Mouse (Mus musculus) Patski (cell line): ENCODE data around the gene Zfp292. TPM values are rescaled to one million over a fixed set of nuclear protein-coding genes. Genes with fewer than 3 reads are reported as not detected.
A peak's percentile ranks its signal among the peaks of the same experiment; 100 is the strongest.

Experiments used
- ATAC-seq: fragments of 100-300 bp; one replicate; pipeline ENCODE4 v1.8.0; 2021
- CTCF ChIA-PET: fragments of 350-600 bp; sonication (Branson Sonifier 250); formaldehyde crosslinking; loops from one replicate; lab custom pipeline; 2022; ENCODE audit warnings: inconsistent platforms; lab: Charles Lee
- POLR2A ChIA-PET: fragments of 350-600 bp; sonication (Branson Sonifier 250); formaldehyde crosslinking; loops from one replicate; lab custom pipeline; 2022; ENCODE audit warnings: antibody characterized with exemption, inconsistent platforms; lab: Charles Lee
- DNase-seq: peaks from one replicate; pipeline ENCODE4 v3.0.0-alpha.2; 2011; ENCODE audit warnings: low read depth, low spot score
- H3K27me3 ChIP-seq: fragments of 371-371 bp; one replicate; pipeline ENCODE4 v1.5.1; 2021
- CTCF ChIP-seq: fragments of 100-300 bp; IDR thresholded peaks from one replicate; pipeline ENCODE4 v1.5.1; 2021
- in situ Hi-C: fragments of 300-500 bp; cut with MboI; formaldehyde crosslinking; loops from 3 replicates; pipeline ENCODE4 v1.11.1; 2018; ENCODE audit warnings: low pct_unique_long_range_greater_than_20kb, mixed read lengths
- polyA plus RNA-seq: library from polyadenylated mRNA; unstranded; gene quantifications from one replicate; pipeline ENCODE4 v1.2.3, GENCODE M21; 2021

The Zfp292 gene
- polyA plus RNA-seq, 1 experiment from 2014 or later = 10.7 TPM

DNA sequence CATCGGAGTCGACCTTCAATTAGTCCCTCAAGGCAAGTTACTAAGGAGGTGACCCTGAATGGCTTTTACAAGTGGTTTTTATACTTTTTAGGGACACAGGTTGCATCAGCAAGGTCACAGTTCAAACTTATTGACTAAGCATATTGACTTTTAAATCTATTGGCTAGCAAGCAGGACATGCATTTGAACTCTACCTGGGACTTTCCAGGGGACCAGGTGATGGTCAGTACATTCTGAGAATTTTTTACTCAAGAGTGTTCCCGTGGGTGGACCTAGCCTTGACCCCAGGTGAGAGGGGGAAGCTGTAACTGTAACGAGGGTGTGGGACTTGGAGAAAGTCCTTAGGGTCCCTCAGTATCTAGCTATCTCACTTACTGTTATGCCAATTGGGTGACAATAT, 18.4 kb upstream of the Zfp292 start:
- no peak for DNase-seq
- ATAC-seq = no peak
- POLR2A ChIA-PET = no interaction called here
- in situ Hi-C loops = loop anchor here (25.0 kb wide), 1 partner anchor 214 kb away; the partner anchor contains the start of gene Slc35a1
- no peak for TF ChIP-seq CTCF
- peaks cover 8% of the 10 kb centered on the region for H3K27me3 ChIP-seq
- CTCF ChIA-PET = no interaction called here

DNA sequence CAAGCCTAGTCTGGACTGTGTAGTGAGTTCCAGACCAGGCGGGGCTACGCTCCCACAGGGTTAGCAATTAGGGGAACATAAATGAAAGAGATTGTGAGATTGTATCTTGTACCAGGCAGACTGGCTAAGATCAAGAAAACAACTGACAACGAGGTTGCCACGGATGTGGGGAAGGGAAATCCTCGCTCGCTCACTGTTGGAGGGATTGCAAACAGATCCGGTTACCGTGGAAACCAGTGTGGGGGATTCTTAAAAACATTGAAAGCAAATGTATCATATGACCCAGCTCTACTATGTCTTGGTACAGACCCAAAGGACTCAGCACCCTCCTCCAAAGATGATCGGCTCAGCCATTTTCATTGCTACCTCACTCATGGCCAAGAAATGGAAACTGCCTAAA, 17.4 kb upstream of the Zfp292 start:
- DNase-seq (no peak), ATAC-seq (no peak)
- ChIA-PET CTCF (interaction anchor here (0.8 kb wide), 1 partner anchor 23 kb away, joined by 3 read pairs; no protein-coding TSS in a partner anchor), POLR2A (no interaction called here)
- in situ Hi-C loops = loop anchor here (25.0 kb wide), 1 partner anchor 213 kb away; the partner anchor contains the start of gene Slc35a1
- peaks cover 8% of the 10 kb centered on the region for H3K27me3 ChIP-seq
- TF ChIP-seq CTCF = no peak

DNA sequence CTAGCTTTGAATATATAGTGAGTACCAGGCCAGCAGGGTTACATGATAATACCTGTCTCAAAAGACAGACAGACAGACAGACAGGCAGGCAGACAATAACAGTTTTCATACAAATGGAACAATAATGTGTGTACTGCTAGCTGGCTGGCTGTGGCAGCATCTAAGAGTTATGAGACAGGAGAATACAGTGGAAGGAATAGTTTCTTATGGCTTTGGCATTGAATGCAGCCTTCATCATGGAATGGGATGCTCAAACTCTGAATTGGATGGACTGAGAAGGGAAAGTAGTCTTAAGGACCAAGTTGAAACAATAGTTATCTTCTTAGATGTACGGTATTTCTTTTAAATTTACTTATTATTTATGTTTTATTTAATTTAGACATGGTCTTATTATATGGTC, 16.6 kb upstream of the Zfp292 start:
- DNase-seq = no peak
- no peak for ATAC-seq
- CTCF ChIA-PET = no interaction called here
- POLR2A ChIA-PET = no interaction called here
- in situ Hi-C loops = no loop called here
- TF ChIP-seq CTCF = no peak
- peaks cover 12% of the 10 kb centered on the region for H3K27me3 ChIP-seq

DNA sequence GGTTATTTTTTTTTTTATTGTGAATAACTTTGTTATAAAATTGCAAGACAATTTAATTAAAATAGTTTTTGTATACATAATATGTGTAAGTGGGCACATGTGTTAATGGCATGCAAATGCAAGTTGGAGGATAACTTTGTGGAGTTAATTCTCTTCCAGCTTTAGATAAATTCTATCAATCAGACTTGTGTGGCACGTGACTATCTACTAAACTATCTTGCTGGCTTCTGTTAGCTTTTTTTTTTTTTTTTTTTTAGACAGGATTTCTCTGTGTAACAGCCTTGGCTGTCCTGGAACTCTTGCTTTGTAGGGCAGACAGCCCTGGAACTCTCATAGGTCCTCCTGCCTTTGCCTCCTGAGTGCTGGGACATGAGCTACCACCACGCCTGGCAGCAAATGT, 15.7 kb upstream of the Zfp292 start:
- no peak for DNase-seq
- no peak for ATAC-seq
- peaks cover 19% of the 10 kb centered on the region for H3K27me3 ChIP-seq
- ChIA-PET POLR2A (no interaction called here), CTCF (no interaction called here)
- in situ Hi-C loops = no loop called here
- no peak for TF ChIP-seq CTCF

DNA sequence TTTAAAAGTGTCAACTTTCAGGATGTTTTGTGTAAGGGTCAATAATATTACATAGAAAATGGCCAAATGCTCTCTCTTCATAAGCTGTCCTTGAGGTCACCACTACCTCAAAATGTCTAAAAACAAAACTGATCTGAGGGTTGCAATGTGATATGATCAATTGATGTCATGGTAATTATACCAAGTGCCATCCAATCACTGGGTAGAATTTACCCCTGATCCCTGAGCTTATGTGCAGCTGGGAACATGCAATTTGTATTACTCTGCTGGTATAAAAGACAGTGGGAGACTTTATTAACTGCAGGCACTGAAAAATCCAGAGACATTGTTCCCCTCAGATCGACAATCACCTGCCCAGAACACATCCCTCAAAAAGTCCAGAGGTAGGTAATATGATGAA, 10.7 kb upstream of the Zfp292 start, which contains the start of gene Cga:
Gene Cga, plus strand, starts transcription at position 301 of the 400 bp plus-strand sequence.
- DNase-seq (no peak), ATAC-seq (no peak)
- peaks cover 22% of the 10 kb centered on the region for H3K27me3 ChIP-seq
- CTCF ChIA-PET = no interaction called here
- TF ChIP-seq CTCF = no peak
- in situ Hi-C loops = no loop called here
- POLR2A ChIA-PET = no interaction called here

DNA sequence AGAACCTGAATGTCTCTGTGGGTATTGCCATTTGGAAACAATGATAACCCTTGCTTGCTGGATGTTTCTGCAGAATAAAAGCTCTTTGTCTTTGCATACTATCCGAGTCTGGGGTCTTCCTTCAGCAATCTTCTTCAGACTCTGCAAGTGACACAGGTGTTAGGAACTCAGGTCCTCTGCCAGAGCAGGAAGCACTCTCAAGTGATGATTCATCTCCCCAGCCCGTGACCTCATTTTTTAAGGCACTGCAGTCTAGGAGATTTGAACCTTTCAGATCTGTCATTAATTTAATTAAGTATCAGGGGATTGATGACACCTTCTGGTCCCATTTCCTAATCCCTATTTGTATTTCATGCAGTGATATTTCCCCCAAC, 7.0 kb upstream of the Zfp292 start:
- in situ Hi-C loops = no loop called here
- peaks cover 11% of the 10 kb centered on the region for H3K27me3 ChIP-seq
- ATAC-seq (no peak), DNase-seq (no peak)
- CTCF ChIA-PET = no interaction called here
- POLR2A ChIA-PET = no interaction called here
- TF ChIP-seq CTCF = no peak

DNA sequence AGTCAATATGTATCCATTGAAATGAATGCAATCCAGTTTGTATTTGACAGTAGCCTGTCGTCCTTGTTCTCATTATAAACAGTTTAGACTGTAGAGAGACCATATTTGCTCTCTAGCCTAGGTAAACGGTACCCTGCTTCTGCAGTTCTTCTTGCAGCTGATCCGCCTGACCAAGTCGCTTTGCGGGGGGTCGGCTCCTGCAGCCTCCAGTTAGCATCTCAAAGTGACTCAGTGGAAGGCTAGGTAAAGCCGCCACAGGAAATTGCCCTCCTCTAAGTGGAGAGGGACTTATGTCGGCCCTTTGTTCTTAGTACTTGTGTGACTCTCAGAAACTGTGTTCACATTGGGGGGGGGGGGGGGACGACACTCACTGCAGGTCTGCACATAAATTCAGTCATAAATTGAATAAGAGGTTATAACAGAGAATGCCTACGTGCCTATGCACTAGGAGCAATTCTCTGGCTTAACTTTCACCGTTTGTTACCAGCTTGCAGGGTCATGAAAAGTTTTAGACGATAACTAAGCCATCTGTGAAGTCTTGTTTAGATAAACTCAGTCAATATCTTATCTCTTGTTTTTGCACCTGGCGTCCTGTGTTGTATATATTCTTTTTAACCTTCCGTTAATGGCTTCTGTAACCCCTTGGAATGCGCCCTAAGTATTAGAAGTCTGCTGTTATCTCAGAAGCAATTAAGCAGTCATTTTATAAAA, 6.5 kb upstream of the Zfp292 start:
- no peak for DNase-seq
- CTCF ChIA-PET = no interaction called here

DNA sequence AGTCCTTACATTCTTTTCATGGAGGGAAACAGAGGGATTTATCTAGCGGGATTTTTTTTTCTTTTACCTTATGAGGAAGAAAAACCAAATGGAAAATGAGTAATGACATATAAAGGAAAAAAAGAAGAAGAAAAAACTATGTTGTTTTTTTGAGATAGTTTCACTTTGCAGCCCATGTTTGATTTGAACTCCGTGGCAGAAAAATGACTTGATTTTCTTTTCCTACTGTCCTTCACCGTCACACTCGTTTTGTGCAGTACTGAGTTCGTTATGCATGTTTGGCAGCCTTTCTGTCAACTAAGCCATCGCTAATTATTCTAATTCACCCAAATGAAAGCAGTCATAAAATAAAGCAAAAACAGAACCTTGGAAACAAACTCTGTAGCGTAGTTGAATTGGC, 4.5 kb upstream of the Zfp292 start:
- ChIA-PET CTCF (interaction anchor here (0.6 kb wide), 1 partner anchor 524 kb away, joined by 3 read pairs; no protein-coding TSS in a partner anchor), POLR2A (no interaction called here)
- no peak for TF ChIP-seq CTCF
- no peaks in the 10 kb centered on the region for H3K27me3 ChIP-seq
- in situ Hi-C loops = no loop called here
- ATAC-seq (no peak), DNase-seq (no peak)

More for the DNA sequence above, 6.5 kb upstream of the Zfp292 start:
- peaks cover 10% of the 10 kb centered on the region for H3K27me3 ChIP-seq
- no peak for TF ChIP-seq CTCF
- POLR2A ChIA-PET = no interaction called here
- no peak for ATAC-seq
- in situ Hi-C loops = no loop called here

DNA sequence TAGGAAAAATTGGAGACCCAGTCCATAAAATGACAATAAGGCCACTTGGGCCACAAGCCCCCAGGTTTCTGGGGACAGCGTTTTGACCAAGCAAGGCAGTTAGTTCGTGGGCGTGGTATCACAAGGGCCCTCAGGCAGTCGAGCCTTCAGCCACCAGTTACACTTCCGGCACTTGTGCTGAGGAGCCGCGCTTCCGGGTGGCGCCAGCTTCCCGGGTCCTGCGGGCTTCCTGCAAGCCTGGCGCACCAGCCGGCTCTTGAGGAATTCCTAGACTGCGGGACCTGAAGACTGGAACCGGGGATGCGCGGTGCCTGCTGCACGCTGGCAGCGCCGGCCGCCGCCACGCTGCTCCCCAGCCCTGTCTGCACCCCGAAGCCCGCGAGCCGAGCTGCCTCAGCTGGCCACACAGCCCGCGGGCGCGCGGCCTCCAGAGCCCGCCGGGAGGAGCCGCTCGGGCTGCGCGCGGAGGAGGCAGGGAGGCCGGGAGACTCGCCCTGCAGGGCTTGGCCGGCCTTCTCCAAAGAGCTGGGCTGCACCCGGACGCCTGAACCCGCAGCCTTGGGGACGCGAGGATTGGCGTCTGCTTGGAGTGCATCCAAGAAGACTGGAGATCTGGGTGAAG, 3.8 kb upstream of the Zfp292 start:
- ATAC-seq = peak; percentile 93

DNA sequence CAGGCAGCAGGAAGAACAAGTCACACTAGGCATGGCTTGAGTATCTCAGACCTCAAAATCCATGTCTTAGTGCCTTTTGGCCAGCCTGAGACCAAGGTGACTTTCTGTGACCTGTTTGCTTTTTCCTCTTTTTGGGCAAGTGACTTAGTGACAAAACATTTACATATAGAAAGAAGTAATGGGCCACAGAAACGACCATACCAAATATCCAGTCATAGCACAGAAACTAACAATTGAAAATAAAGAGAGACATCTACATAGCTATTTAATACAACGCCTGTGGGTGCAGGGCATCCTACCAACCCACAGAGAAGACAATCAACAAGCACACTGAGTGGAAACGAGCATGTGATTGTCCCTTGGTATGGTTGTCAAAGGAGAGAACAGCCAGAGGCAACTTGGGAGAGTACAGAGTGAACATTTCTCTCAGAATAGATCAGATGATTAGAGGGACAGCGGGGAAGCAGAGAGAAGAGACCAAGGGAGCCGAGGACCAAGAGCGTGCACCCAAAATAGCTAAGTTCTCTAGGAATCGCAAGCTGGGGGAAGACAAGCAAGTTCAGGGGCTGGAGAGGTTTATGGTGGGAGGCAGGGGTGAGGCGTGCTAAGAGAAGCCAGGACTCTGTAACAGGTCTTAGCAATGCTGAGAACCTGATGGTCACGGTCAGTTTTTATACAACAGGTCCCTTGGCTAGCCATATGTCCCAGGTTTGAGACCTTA, 3.0 kb upstream of the Zfp292 start:
- TF ChIP-seq CTCF = no peak
- H3K27me3 ChIP-seq = no peaks in the 10 kb centered on the region
- in situ Hi-C loops = no loop called here
- POLR2A ChIA-PET = no interaction called here
- no peak for ATAC-seq
- CTCF ChIA-PET = interaction anchor here (0.9 kb wide), 1 partner anchor 353 kb away, joined by 3 read pairs; no protein-coding TSS in a partner anchor
- DNase-seq = no peak

More for the DNA sequence above, 3.8 kb upstream of the Zfp292 start:
- no peak for TF ChIP-seq CTCF
- H3K27me3 ChIP-seq = no peaks in the 10 kb centered on the region
- ChIA-PET CTCF (interaction anchor here (0.9 kb wide), 1 partner anchor 352 kb away, joined by 3 read pairs; no protein-coding TSS in a partner anchor), POLR2A (no interaction called here)
- no peak for DNase-seq
- in situ Hi-C loops = no loop called here
